Mouse (Mus musculus) right cerebral cortex, adult 18-20 months (tissue): ENCODE data around the gene OR5BS1P.
"Not testable (repeated sequence)": the region's sequence is repeated elsewhere in the genome, so short reads cannot be mapped to it uniquely, and the experiment has no call there.

ENCODE experiments used
- DNase-seq: peaks from one replicate; pipeline ENCODE4 v3.0.0; 2022; ENCODE audit warnings: mixed read lengths

Gene OR5BS1P

DNA sequence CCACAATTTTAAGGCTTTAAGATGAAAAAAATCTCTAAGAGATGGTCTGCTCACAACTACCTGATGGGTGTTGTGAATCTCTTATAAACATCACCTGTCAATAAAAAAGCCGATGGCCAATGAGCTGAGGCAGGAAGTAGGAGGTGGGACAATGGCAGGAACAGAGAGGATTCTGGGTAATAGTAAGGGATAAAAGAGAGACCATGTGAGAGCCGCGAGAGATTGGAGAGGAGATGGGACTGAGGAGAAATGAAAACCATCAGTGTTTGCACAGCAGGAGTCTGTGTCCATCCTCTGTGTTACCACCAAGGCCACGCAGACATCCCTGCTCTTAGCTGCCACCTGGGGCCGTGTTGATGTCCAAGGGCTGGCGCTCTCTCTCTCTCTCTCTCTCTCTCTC, 37.6 kb downstream of the OR5BS1P start:
- no peak for DNase-seq

DNA sequence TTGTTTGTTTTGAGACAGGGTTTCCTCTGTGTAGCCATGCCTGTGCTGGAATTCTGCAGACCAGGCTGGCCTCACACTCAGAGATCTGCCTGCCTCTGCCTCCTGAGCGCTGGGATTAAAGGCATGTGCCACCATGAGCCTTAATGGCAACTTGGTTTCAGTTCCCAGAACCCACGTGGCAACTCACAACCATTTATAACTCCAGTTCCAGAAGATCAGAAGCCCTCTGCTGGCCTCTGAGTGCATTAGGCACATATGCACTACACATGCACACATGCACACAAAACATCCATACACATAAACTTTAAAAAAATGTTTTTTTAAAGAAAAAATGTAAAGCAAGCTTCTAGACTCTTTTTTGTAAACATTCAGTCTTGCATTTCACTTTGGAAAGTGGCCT, 39.7 kb downstream of the OR5BS1P start:
- DNase-seq: no peak

DNA sequence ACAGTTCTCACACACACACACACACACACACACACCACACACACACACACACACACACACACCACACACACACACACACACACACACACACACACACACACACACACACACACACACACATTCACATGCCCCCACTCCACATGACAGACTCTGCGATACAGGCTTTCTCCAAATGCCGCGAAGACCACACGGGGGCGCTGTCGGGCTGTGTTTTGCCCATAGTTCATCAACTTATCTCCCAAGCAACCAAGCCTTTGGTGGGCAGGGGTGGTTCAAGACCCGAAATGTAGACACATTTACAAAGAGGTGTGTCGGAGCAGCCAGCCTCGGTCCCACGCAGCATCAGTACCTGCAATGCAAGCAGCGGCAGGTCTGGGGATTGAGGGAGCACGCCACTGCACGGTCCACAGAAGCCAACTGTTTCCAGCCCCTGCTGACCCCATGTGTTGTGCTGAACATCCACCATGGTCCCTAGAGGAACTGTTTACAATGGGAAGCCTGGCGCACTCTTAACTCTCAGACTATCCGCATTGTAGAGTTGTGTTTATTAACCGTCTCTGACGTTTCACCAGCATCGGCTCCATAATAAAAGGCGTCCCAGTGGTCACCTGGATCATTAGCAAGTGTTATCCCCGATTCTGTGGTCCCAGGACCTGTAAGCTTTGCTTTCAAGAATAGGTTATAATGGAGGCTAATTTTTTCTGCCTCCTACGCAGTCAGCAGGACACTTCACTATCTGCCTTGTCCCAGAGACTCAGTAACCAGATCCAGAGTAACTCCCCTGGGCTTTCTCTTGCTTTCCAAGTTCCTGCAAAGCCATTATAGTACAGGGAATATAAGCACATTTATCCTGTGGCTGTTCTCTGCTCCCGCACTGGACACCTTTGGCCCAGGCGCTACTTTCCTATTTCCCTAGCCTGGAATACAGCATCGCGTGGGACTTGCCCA, 41.0 kb downstream of the OR5BS1P start:
- peak; percentile 52 for DNase-seq

DNA sequence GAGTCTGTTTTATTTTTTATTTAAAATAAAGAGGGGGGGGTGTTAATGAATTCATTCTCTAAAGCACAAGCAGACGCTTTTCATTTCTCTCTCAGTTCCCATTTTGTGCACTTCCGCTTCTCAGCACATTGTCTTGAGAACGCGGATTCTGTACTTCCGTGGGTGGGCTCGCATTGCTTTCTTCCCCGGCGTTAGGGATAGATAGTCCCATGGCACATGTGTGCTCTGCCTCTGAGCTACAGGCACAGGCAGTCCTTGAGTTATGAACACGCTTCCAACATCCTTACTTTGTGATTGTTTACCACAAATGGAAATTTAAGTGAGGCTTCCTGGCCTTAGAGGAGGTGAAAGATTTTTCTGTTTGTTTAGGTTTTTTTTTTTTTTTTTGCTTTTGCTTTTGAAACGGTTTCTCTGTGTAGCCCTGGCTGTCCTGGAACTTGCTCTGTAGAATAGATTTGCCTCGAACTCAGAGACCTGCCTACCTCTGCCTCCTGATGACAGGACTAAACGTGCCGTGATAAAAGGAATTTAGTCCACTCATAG, 41.8 kb downstream of the OR5BS1P start:
- no peak for DNase-seq

DNA sequence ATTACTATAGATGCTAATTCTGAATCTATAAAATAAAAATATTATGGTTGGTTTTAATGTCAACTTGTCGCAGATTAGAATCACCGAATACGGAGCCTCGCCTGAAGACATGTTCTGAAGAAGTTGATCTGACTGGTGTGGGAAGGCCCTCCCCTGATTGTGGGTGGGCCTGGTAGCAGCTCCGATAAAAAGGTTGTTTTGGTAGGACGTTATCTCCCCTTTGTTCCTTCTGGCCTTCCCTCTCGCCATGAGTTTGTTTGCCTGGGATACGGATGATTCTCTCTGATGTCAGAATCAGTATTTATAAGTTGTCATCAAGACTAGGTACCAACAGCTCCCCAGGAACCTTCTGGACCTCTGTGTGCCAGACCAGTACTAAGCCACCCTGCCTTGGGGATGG, 42.5 kb downstream of the OR5BS1P start:
- no peak for DNase-seq

DNA sequence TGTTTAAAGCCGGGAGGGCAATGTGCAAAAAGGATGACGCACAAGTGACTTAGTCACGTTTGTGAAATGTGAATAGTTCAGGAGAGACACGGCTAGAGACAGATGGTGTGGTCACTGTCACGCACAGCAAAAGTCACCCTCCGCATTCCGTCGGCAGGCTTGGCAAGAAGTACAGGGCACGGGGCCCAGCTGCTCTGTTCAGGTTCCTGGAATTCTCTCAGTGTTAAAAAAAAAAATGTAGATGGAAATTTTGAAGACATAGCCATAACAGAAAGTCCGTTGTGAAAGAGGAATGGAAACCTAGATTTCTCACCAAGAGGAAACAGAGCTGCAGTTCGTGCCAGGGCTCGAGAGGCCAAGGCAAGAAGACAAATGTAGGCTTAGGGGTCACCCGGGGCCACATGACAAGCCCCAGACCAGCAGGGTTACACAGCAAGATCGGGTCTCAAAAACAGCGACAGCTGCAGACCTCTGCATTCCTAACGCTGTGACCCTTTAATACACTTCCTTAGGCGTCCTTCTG, 43.2 kb downstream of the OR5BS1P start:
- peak; percentile 46 for DNase-seq

DNA sequence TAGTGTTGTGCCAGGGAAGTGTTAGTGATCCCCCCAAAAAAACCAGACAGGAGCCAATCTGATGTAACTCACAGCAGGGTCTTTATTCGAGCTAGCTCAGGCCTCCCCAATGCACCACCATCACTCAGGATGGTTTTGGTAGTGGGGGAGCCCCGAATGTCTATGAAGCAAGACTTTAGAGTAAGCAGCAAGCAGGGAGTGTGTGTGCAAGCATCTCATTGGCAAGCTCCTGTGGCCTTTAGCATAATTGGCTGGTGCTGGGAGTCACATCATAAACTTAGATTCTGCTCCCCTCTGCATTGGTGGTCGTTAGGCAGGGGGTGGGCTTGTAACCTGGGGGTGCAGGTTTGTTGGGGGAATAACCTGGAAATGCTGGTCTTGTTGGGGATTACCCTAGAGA, 44.0 kb downstream of the OR5BS1P start:
- not testable (repeated sequence) for DNase-seq

DNA sequence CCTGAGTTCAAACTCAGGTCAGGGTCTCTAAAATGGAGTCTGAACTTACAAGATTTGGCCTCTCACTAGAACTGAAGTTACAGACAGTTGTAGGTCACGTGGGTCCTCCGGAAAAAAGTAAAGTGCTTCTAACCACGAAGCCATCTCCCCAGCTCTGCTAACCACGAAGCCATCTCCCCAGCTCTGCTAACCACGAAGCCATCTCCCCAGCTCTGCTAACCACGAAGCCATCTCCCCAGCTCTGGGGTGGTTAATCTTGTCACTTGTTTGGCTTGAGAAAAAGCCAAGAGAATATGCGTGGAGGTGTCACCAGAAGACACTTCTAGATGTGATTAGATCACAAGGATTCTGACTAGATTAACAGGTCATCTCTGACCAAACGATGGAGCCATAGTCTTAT, 44.5 kb downstream of the OR5BS1P start:
- no peak for DNase-seq

DNA sequence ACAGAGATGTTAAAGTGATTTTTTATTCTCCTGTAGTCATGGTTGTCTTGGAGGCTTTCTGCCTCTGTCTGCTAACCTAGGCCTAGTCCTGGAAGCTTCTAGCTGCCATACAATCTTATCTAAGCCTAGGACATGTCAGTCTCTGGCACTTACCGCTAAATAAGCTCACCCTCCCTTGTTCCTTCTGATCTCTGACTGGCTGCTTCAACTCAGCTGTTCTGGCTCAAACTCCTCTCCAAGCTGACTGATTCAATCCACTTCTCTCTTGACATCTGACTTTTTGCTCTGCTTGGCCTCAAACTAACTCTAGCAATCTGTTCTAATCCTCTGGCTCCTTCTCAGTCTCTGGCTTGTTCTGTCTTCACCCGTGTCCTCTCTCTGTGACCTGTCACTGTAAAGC, 45.1 kb downstream of the OR5BS1P start:
- not testable (repeated sequence) for DNase-seq

DNA sequence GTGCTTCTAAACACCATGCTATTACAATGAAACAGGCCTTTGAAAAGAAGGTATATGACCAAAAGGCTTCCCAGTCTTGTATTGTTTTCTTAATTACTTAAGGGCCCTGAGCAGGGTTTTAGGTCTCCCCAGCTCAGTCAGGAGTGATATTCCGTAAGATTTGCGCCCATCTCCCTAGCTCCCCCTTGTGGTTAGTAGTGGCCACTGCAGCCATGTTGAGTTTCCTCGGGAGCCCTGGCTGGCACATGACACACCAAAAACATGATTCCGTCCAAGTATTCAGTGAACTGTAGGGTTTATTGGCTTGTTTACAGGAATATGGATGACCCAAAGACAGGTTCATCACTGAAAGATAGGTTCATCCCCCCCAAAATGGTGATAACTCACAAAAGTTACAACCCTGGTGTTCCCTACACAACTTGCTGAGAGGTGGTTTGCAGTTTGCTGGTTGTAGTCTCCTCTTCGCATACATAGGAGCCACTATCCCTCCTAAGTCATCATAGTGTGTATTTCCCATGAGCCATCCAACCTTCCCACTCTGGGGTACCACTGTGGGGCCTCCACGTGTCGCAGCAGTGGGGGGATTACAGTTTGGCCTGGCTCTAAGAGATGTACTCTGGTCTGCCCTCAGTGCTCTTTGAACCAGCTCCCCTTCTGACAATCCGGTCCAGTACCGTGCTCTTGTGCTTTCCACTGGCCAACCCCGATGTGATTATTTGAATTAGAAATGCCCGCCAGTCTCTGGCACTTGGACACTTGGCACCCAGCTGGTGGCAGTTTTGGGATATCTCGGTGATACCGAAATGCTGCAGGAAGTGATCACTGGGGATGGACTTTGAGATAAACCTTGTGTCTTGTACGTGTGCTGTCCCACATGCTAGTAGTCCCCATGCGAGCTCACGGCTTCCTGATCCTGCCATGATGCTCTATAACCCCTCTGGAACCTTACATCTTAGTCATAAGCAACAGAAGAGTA, 48.0 kb downstream of the OR5BS1P start:
- peak; percentile 46 for DNase-seq

DNA sequence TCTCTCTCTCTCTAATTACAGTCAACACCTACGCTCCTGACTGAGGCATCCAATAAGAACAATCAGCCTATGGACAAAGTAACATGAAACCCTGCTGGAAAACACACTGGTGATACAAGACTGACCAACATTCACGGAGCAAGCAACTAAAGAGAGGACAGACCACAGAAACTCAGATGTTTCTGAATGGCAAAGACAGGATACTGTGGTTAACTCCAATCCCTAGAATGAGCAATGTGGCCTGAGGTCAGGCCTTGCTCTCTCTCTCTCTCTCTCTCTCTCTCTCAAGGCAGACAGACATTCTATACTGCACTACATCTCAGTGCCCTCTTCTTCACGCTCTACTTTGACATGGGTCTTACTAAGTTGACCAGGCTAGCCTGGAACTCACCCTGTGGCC, 51.5 kb downstream of the OR5BS1P start:
- DNase-seq: no peak

DNA sequence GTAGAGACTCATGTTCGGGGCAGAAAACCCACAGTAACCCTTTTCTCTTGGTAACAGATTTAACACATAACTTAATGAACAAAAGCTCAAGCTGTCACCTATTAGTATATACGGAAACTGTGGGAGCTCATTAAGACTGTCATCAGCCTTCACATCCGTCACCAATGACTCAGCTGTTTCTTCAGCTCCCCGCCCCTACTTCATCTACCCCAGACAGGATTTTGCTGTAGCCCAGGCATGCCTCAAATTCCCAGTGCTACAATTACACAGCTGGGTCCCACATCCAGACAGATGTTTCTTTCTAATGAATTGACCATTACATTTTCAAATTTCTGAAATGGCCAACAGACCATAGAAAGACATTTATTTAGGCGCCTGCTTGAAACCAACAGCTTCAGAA, 56.4 kb downstream of the OR5BS1P start:
- DNase-seq: no peak

DNA sequence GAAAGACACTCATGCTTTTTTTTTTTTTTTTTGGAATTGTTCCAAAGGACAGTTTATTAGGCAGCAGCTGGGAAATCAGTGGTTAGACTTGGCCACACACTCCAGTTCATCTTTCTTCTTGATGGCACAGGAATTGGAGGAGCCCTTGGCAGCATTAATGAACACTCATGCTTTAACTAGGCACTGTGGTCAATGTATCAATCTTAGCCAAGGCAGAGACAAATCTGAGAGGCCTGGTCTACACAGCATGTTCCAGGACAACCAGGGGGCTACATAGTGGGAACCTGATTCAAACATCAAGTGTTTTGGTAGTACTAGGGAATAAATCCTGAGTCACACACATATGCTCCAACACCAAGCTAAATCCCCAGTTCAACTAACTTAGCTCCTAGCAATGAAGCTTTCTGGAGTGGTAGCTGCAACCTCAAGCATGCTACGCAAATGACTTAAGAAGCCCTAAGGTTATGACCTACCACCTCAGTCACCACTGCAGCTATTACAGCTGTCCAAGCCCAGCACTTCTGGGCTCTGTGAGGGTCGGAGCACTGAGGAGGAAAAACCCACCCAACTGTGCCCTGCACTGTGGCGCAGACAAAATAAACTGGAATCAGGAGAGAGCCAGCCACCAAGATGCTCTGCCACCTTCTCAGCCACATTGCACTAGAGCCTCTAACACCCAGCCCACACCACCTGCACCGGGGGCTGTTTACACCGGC, 57.5 kb downstream of the OR5BS1P start:
- no peak for DNase-seq

DNA sequence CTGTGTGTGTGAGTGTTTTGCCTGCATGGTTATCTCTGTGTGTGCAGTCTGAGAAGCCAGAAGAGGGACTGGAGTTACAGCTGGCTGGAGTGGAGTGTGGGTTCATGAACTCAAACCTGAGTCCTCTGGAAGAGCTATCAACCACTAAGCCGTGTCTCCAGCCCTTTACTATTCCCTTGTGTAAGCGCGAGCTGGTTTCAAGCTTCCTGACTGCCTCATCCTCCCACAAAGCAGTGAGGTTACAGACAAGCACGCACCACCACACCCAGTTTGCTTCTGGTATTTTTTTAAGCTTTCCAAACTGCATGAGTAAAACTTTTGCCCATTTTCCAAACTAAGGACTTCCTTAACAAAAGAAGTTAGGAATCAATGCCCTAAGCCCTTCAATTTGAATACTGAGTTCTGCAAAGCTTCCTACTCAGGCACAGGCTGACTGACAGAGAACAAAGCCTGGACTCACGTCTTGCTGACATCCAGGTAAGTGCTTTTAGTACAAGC, 58.4 kb downstream of the OR5BS1P start:
- DNase-seq: no peak
